Mouse (Mus musculus) heart, postnatal 25 days (tissue): ENCODE results near the gene Lage3. TPM values are rescaled to one million over a fixed set of nuclear protein-coding genes. Genes with fewer than 3 reads are reported as not detected.

ENCODE experiments used
- microRNA-seq: library from miRNA; unstranded; fragments of <30 nt; microRNA quantifications from one replicate; pipeline ENCODE4 v1.2.0, GENCODE M21; 2022
- total RNA-seq, 2 experiments: library from RNA; stranded (reverse); gene quantifications; 2 replicates each; pipeline ENCODE4 v1.2.3; 2021

Gene Lage3
- total RNA-seq, 2 experiments from 2014 or later: 30.6 to 36.7 TPM

Small RNA genes lying within 50 kb of the gene (microRNA-seq; reads per million reads assigned to microRNA genes)
- gene Mir7092: not detected

Other genes starting within 250 kb of the Lage3 start
- not detected for gene Opn1mw, start 226.2 kb downstream of the Lage3 start, total RNA-seq
- gene Mecp2, start 218.3 kb downstream of the Lage3 start, total RNA-seq: 10 to 100 TPM; 27.2 to 30.1 TPM
- not detected for gene Tex28, start 185.8 kb downstream of the Lage3 start, total RNA-seq
- gene Tktl1, start 176.4 kb downstream of the Lage3 start, total RNA-seq: not detected
- gene Flna, start 103.8 kb downstream of the Lage3 start, total RNA-seq: 100 to 1,000 TPM in 1 of 2 experiments, 10 to 100 TPM in 1; 91.7 to 120 TPM
- 10 to 100 TPM; 30.5 to 33.6 TPM for gene Emd, start 98.9 kb downstream of the Lage3 start, total RNA-seq
- 100 to 1,000 TPM; 217 to 221 TPM for gene Rpl10, start 82.8 kb downstream of the Lage3 start, total RNA-seq
- 10 to 100 TPM; 42.1 to 45.2 TPM for gene Taz, start 71.7 kb downstream of the Lage3 start, total RNA-seq
- 10 to 100 TPM; 13.2 to 17.5 TPM for gene Dnase1l1, start 71.3 kb downstream of the Lage3 start, total RNA-seq
- gene Atp6ap1, start 56.5 kb downstream of the Lage3 start, total RNA-seq: 100 to 1,000 TPM; 128 to 139 TPM
- gene Gdi1, start 48.6 kb downstream of the Lage3 start, total RNA-seq: 10 to 100 TPM; 71.4 to 80.9 TPM
- gene Fam50a, start 40.6 kb downstream of the Lage3 start, total RNA-seq: 10 to 100 TPM; 23.8 to 25.7 TPM
- gene Plxna3, start 24.6 kb downstream of the Lage3 start, total RNA-seq: 1 to 10 TPM in 1 of 2 experiments, under 1 TPM in 1; 0.81 to 1.1 TPM
- gene Ubl4a, start 19.6 kb upstream of the Lage3 start, total RNA-seq: 10 to 100 TPM; 65.9 to 69.6 TPM
- gene Slc10a3, start 19.7 kb upstream of the Lage3 start, total RNA-seq: 1 to 10 TPM; 4.3 to 5.4 TPM
- 10 to 100 TPM; 15.4 to 19.3 TPM for gene Fam3a, start 39.7 kb upstream of the Lage3 start, total RNA-seq
- gene Ikbkg, start 39.7 kb upstream of the Lage3 start, total RNA-seq: 10 to 100 TPM; 48.3 to 48.5 TPM
- 1 to 10 TPM; 5.8 to 6.5 TPM for gene G6pdx, start 75.6 kb upstream of the Lage3 start, total RNA-seq
- not detected for gene Gm6880, start 127.8 kb upstream of the Lage3 start, total RNA-seq
- not detected for gene Olfr1326-ps1, start 221.3 kb upstream of the Lage3 start, total RNA-seq
- not detected for gene Olfr1325, start 239.1 kb upstream of the Lage3 start, total RNA-seq